Mouse (Mus musculus) stomach, postnatal 0 days (tissue): ENCODE results near the gene 4930507D05Rik.

Source experiments
- CTCF ChIP-seq: IDR thresholded peaks from 2 replicates; pipeline ENCODE4 v1.5.1; 2016; ENCODE audit warnings: antibody characterized with exemption, low read depth, mild to moderate bottlenecking, moderate library complexity
- EP300 ChIP-seq: optimal IDR thresholded peaks from 2 replicates; pipeline ENCODE3; 2016; ENCODE audit warnings: antibody characterized with exemption

DNA sequence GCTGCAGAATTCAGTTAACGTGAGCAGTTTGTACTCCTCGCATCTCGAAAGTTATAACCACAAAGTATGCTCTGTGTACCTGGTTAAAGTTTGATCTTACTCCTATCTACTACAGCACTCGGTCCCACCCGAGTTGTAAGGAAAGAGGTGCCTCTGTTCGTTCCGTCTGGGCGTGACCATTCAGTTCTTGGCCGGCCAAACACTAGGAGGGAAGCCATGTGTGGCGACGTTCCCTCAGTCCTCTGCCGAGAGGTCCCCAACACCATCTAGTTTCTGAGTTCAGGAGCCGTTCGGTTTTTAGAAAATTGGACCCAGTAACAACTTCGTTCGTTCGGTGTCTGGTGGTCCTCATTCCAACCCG is 971 bp downstream of the 4930507D05Rik start:
- no peak for TF ChIP-seq CTCF
- no peak for TF ChIP-seq EP300
